Mouse (Mus musculus): ENCODE results near the gene Pacsin1.
"Not testable (repeated sequence)": the region's sequence is repeated elsewhere in the genome, so short reads cannot be mapped to it uniquely, and the experiment has no call there.

Pacsin1 gene

DNA sequence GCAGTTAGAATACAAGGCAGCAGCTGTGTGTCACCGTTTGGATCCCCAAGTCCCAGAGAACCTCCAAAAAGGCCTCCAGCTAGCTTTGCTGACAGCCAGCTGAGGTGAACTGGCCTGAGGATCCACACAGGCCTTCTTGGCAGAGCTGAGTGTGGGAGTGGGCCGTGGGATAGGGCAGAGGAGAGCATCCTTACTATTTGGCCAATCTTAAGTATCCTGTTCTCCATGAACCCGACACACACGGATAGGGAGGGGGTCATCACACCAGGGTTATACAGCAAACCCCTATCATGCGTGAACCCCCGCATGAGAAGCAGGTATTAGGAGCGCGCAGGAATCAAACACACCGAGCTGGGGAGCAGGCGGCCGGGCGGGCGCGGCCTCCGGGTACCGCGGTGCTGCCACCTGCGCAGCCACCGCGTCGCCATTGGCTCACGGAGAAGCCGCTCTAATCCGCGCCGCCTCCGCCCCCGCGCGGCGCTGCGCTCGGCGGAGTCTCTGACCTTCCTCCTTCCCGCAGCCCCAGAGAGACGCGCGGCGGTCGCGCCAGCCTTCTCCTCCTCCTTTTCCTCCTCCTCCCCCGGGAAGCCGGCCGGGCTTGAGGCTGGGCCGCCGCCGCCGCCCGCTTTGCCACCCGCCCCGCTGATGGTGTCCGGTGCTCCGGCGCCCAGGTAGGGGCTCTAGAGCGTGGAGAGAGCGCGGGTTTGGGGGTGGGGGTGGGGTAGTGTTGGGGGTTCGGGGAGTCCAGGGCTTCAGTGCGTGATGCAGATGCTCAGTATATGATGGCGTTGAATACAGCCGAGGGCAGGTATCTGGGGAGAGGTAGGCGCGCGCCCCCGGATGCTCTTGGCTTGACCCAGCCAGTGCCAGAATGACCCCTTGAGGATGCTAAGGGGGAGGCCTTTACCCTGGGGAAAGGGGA lies at the start of gene Pacsin1:
Gene Pacsin1 (plus strand): TSS at position 421 of the 922 bp plus-strand sequence.
- no peak for DNase-seq

- DNase-seq, result no peak
Observed at GRCm38 (mm10) chr17:27609576-27609975, 45.7 kb upstream of the Pacsin1 start.

- DNase-seq, result no peak
Observed at GRCm38 (mm10) chr17:27610679-27611518, 44.4 kb upstream of the Pacsin1 start.

GRCm38 (mm10) chr17:27611519-27611884 lies 43.8 kb upstream of the Pacsin1 start:
- DNase-seq, result no peak

DNA sequence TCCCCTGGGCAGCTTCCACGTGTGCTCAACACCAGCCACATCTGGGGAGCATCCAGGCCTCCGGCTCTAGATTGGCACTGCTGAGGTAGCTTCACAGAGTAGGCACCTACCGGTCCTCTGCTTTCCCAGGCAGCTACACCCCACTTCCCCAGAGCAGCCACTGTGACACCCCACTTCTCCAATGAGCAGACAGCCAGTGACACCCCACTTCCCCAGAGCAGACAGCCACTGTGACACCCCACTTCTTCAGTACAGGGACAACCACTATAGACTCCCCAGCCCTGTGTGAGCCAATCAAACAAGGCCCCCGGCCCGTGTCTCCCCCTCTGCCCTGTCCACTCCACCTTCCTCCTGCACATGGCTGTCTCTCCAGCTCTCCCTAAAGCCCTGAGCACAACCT lies 43.3 kb upstream of the Pacsin1 start:
- DNase-seq, result no peak

- DNase-seq, result no peak
Observed at GRCm38 (mm10) chr17:27613016-27613415, 42.3 kb upstream of the Pacsin1 start.

DNA sequence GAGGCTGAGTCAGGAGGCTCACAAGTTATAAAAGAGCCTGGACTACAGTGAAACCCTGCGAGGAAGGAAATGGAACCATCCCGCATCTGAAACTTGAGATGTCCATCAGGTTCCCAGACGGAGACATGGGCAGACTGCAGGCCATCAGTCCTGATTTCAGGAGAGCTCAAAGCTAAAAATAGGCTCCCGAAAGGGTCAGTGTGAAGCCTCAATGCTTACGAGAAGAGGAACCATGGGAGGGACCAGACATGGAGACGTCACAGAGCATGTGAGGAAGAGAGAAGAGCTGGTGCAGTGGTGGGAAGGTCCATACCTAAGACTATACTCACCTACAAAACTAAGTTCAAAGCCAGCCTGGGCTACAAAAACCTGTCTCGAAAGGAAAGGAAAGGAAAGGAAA lies 39.9 kb upstream of the Pacsin1 start:
- DNase-seq, result no peak

DNA sequence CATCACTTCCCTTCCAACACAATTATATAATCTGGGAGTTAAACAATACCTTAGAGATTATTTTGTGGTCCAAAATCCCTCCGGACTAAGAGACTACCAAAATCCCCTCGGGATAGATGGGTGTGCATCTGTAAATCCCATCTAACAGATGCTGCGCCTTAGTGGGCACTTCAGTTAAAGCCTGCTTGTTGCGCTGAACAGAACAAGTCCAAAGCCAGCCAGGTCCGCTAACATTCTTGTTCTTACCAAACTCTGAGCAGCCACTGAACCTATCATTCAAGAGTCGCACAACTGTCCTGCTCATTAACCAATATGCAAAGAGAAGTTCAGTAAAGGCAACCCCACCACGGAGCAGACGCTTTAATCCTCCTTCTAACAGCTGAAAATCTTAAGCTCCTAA lies 34.1 kb upstream of the Pacsin1 start:
- DNase-seq, result no peak

DNA sequence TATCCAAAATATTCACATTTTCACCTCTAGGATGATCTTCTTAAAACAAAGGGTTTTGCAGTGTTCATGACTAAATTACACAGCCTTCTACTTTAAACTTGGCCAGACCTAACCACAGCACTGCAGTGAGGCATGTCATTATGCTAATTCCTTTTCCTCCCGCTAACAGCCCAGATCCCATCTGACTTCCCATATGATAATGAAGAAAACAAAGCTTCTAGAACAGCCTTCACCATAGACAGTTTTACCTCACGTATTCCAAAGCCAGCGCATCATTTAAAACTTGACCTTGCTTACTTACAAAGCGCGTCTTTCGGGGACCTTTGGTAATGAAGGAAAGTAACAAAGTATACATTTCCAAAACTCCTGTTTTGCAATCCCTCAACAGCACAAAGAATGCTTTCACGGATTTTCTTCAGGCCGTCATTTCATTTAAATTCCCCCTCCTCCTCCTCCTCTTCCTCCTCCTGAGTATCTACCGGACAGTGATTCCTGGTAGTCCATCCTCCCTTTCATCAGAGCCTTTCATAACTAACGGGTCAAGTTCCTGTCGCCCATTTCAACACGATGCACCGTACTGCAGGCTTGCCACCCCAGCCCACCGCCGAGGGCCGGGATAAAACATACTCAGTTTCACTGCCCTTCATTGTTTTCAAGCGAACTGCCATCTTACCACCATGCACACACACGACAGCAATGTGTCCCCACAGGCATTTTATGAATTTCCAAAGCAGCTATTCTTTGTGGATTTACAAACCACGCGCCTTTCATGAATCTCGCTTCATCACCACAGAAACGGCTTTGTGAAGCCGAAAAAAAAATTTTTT lies 33.4 kb upstream of the Pacsin1 start:
- no peak for DNase-seq

GRCm38 (mm10) chr17:27622611-27623359 lies 32.5 kb upstream of the Pacsin1 start:
- no peak for DNase-seq

- peak; percentile 82 for DNase-seq
Observed at GRCm38 (mm10) chr17:27623360-27624326, 31.7 kb upstream of the Pacsin1 start, which contains the start of gene Nudt3. Gene Nudt3 (minus strand): TSS chr17:27623495.

DNA sequence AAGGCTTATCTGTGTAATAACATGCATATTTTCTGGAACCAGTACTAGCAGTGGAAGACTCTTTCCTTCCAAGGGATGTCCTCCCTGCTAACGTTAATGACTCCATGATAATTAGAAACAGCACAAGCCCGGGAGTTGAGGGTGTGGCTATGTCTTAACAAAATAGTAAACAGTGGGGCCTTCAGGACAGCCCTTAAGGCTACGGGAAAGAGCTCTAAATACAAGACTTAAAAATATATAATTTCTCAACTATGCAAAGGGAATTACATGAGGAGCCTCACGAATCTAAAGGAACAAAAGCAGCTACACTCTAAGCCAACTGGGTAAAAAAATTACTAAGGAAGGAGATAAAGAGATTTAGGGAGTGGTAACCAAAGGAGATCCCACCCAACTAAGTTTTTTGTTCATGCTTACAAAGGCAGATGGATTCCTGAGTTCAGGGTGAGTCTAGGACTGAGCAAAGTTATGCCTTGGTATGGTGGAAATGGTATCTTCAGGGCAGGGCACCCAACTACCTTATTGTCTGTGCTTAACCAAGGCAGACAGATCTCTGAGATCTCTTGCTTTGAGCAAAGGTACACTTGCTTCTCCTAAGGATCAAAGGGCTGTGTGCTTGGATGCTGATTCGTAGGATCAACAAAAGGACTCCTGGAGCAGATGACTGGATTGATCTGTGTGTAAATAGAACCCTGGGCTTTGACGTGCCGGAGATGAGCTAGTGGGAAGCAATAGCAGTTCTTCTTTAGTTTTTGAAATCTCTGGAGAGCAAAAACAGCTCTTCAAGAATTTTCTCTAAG lies 29.7 kb upstream of the Pacsin1 start:
- DNase-seq, result no peak

DNA sequence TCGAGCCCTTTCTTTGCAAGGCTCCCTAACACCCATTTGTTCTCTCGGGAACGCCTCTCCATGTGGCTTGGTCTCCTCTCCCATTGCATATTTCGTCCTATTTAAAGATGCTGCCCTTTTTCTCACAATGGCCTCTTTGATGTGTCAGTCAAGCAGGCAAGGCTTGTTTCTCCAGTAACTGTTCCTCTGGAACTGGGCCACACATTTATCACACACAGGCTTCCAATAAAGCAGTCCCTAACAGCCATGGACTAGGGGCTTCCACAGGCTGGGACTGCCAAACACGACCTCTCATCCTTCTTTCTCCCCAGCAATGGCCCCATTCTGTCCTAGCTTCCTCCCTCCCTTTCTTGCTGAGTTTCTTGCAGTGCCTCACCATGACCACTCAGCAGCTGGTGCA lies 28.6 kb upstream of the Pacsin1 start:
- no peak for DNase-seq

DNA sequence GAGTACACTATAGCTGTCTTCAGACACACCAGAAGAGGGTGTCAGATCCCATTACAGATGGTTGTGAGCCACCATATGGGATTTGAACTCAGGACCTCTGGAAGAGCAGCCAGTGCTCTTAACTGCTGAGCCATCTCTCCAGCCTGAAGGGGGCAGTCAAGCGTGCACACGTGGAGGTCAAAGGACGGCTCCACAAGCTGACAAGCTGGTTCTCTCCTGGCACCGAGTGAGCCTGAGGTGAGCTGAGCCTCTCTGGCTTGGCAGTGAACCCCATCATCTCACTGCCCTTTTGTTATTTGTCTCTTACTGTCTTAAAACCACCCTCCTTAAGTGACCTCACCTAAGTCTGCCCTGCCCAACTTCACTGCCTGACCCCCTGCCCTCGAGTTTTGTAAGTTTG lies 27.9 kb upstream of the Pacsin1 start:
- DNase-seq, result peak; percentile 79

DNA sequence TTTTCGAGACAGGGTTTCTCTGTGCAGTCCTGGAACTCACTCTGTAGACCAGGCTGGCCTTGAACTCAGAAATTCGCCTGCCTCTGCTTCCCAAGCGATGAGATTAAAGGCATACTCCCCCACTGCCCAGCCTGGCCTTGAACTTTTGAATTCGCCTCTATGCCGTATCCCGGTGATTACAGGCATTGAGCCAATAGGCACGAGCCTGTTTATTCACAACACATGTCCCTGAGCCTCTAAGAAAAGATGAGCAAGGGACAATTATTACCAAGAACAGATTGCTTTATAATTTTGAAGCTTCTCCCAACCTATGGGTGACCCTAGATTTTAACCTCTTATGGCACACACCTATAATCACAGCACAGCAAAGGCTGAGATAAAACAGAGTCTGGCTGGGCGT lies 26.9 kb upstream of the Pacsin1 start:
- no peak for DNase-seq

GRCm38 (mm10) chr17:27629249-27630020 lies 25.9 kb upstream of the Pacsin1 start:
- DNase-seq, result peak; percentile 75

- peak; percentile 86 for DNase-seq
Observed at GRCm38 (mm10) chr17:27634871-27635574, 20.3 kb upstream of the Pacsin1 start, which contains the start of gene RPS10-NUDT3. Gene RPS10-NUDT3 (minus strand): TSS chr17:27635222.

- not testable (repeated sequence) for DNase-seq
Observed at GRCm38 (mm10) chr17:27635575-27635903, 19.8 kb upstream of the Pacsin1 start.

All from kidney, adult 11 months (tissue).